Mouse (Mus musculus) heart, embryonic 15.5 days (tissue): ENCODE measurements around the gene Agps. TPM values are rescaled to one million over a fixed set of nuclear protein-coding genes. Genes with fewer than 3 reads are reported as not detected.

ENCODE experiments used
- ATAC-seq: fragments of 200-750 bp; cut with Nextera tagmentation; replicated peaks from 2 replicates; pipeline ENCODE4 v1.8.0; 2017; ENCODE audit warnings: low read depth, moderate TSS enrichment; ENCODE audit not compliant: insufficient number of reproducible peaks, insufficient read depth, low FRiP score
- H3K27ac ChIP-seq: fragments of 300-500 bp; sonication (generic); 2 replicates; pipeline ENCODE4 v1.5.1; 2015; ENCODE audit warnings: mild to moderate bottlenecking, inconsistent platforms
- H3K27me3 ChIP-seq: fragments of 300-500 bp; sonication (generic); 2 replicates; pipeline ENCODE4 v1.6.1; 2015; ENCODE audit warnings: inconsistent platforms
- H3K36me3 ChIP-seq: fragments of 300-500 bp; sonication (generic); 2 replicates; pipeline ENCODE4 v1.6.1; 2015; ENCODE audit warnings: mild to moderate bottlenecking, inconsistent platforms
- H3K4me1 ChIP-seq: fragments of 300-500 bp; sonication (generic); replicated peaks from 2 replicates; pipeline ENCODE4 v1.6.1; 2015; ENCODE audit warnings: inconsistent platforms
- H3K4me2 ChIP-seq: fragments of 300-500 bp; sonication (generic); 2 replicates; pipeline ENCODE4 v1.6.1; 2015; ENCODE audit warnings: inconsistent platforms, mild to moderate bottlenecking, moderate library complexity
- H3K4me3 ChIP-seq: fragments of 300-500 bp; sonication (generic); 2 replicates; pipeline ENCODE4 v1.5.1; 2015; ENCODE audit warnings: mild to moderate bottlenecking, inconsistent platforms
- H3K9ac ChIP-seq: fragments of 300-500 bp; sonication (generic); 2 replicates; pipeline ENCODE4 v1.6.1; 2015; ENCODE audit warnings: mild to moderate bottlenecking, inconsistent platforms
- H3K9me3 ChIP-seq: fragments of 300-500 bp; sonication (generic); replicated peaks from 2 replicates; pipeline ENCODE4 v1.6.1; 2016; ENCODE audit warnings: inconsistent platforms
- WGBS: fragments of 180-500 bp; shearing (Covaris S2); methylation state at CpG from one replicate; pipeline ENCODE4 v1.1.7; 2015; ENCODE audit warnings: mixed read lengths; 5-methylcytosine and 5-hydroxymethylcytosine counted together
- polyA plus RNA-seq: library from polyadenylated mRNA; unstranded; fragments of >200 nt; fragmentation: Nextera tagmentation; extraction: Ambion mirVana; gene quantifications from 2 replicates; pipeline ENCODE4 v1.2.1, GENCODE M21; 2015

Gene Agps
- 23.7 and 26.6 TPM in 2 replicates for polyA plus RNA-seq

- Histone ChIP-seq H3K9ac (peak within 1 kb of the TSS; percentile 79), H3K4me3 (peak within 1 kb of the TSS; percentile 80), H3K9me3 (no peaks in the 10 kb centered on the region), H3K36me3 (no peaks in the 10 kb centered on the region), H3K4me1 (peaks cover 13% of the 10 kb centered on the region), H3K27ac (peak within 1 kb of the TSS; percentile 75), H3K27me3 (no peaks in the 10 kb centered on the region), H3K4me2 (peak within 1 kb of the TSS; percentile 74)
- under 1% methylated on average over 86 of the region's 86 CpGs for WGBS
- ATAC-seq, result peak; percentile 95
Observed at GRCm38 (mm10) chr2:75831881-75832633, at the start of gene Agps. TSS of gene Agps (plus strand) at chr2:75832177.

- H3K36me3 ChIP-seq, result no peaks in the 10 kb centered on the region
- H3K9ac ChIP-seq, result no peak overlapping the region
- no peak overlapping the region for H3K4me2 ChIP-seq
- H3K9me3 ChIP-seq, result no peaks in the 10 kb centered on the region
- no peak overlapping the region for H3K27ac ChIP-seq
- 20% methylated on average over 6 of the region's 6 CpGs for WGBS
- H3K4me1 ChIP-seq, result no peaks in the 10 kb centered on the region; the same call in 1 of the 2 replicates
- H3K27me3 ChIP-seq, result no peaks in the 10 kb centered on the region
- no peak overlapping the region for H3K4me3 ChIP-seq
- ATAC-seq, result no peak
Observed at GRCm38 (mm10) chr2:75786075-75786474, 45.9 kb upstream of the Agps start.

GRCm38 (mm10) chr2:75788511-75788910, 43.5 kb upstream of the Agps start:
- H3K36me3 ChIP-seq, result no peaks in the 10 kb centered on the region
- 50% methylated on average over 3 of the region's 3 CpGs for WGBS
- no peaks in the 10 kb centered on the region; the same call in none of the 2 replicates for H3K4me1 ChIP-seq
- ATAC-seq, result no peak
- no peaks in the 10 kb centered on the region for H3K27me3 ChIP-seq
- H3K4me2 ChIP-seq, result no peak overlapping the region
- no peak overlapping the region for H3K4me3 ChIP-seq
- H3K27ac ChIP-seq, result no peak overlapping the region
- no peak overlapping the region for H3K9ac ChIP-seq
- no peaks in the 10 kb centered on the region for H3K9me3 ChIP-seq

- ATAC-seq, result no peak
- Histone ChIP-seq H3K4me2 (no peak overlapping the region), H3K9me3 (no peaks in the 10 kb centered on the region), H3K4me3 (no peak overlapping the region), H3K27me3 (no peaks in the 10 kb centered on the region), H3K27ac (no peak overlapping the region), H3K36me3 (no peaks in the 10 kb centered on the region), H3K4me1 (no peaks in the 10 kb centered on the region; the same call in none of the 2 replicates), H3K9ac (no peak overlapping the region)
- WGBS, result 48% methylated on average over 14 of the region's 14 CpGs
Observed at GRCm38 (mm10) chr2:75789959-75790523, 41.9 kb upstream of the Agps start.

- no peaks in the 10 kb centered on the region for H3K27me3 ChIP-seq
- WGBS, result 67% methylated on average over 18 of the region's 18 CpGs
- H3K9me3 ChIP-seq, result no peaks in the 10 kb centered on the region
- peak overlapping the region; percentile 41 for H3K4me2 ChIP-seq
- H3K4me1 ChIP-seq, result no peaks in the 10 kb centered on the region; the same call in 1 of the 2 replicates
- ATAC-seq, result no peak
- H3K4me3 ChIP-seq, result 0 out of 2 replicates have a peak overlapping the region, but pooled peaks have one; percentile 8
- no peak overlapping the region for H3K27ac ChIP-seq
- no peaks in the 10 kb centered on the region for H3K36me3 ChIP-seq
- no peak overlapping the region for H3K9ac ChIP-seq
Observed at GRCm38 (mm10) chr2:75791561-75792308, 40.2 kb upstream of the Agps start.

- Histone ChIP-seq H3K4me2 (no peak overlapping the region; the same call in 1 of the 2 replicates), H3K4me3 (no peak overlapping the region), H3K27me3 (no peaks in the 10 kb centered on the region), H3K36me3 (no peaks in the 10 kb centered on the region), H3K9me3 (no peaks in the 10 kb centered on the region), H3K4me1 (no peaks in the 10 kb centered on the region; the same call in 1 of the 2 replicates), H3K9ac (no peak overlapping the region), H3K27ac (peak overlapping the region; percentile 27; the same call in 1 of the 2 replicates)
- WGBS, result 52% methylated on average over 11 of the region's 12 CpGs
- ATAC-seq, result no peak
Observed at GRCm38 (mm10) chr2:75792377-75793203, 39.4 kb upstream of the Agps start.

- WGBS, result 67% methylated on average over 2 of the region's 2 CpGs
- Histone ChIP-seq H3K36me3 (no peaks in the 10 kb centered on the region), H3K4me3 (no peak overlapping the region), H3K4me2 (no peak overlapping the region), H3K27me3 (no peaks in the 10 kb centered on the region), H3K27ac (no peak overlapping the region), H3K9me3 (no peaks in the 10 kb centered on the region), H3K4me1 (no peaks in the 10 kb centered on the region; the same call in 1 of the 2 replicates), H3K9ac (no peak overlapping the region)
- no peak for ATAC-seq
Observed at GRCm38 (mm10) chr2:75796181-75796580, 35.8 kb upstream of the Agps start.

- H3K4me1 ChIP-seq, result no peaks in the 10 kb centered on the region
- no peaks in the 10 kb centered on the region for H3K9me3 ChIP-seq
- no peak for ATAC-seq
- WGBS, result 64% methylated on average over 4 of the region's 4 CpGs
- H3K9ac ChIP-seq, result no peak overlapping the region
- no peak overlapping the region for H3K4me3 ChIP-seq
- no peak overlapping the region for H3K4me2 ChIP-seq
- H3K27me3 ChIP-seq, result no peaks in the 10 kb centered on the region
- H3K27ac ChIP-seq, result no peak overlapping the region
- no peaks in the 10 kb centered on the region for H3K36me3 ChIP-seq
Observed at GRCm38 (mm10) chr2:75798434-75798970, 33.5 kb upstream of the Agps start.

GRCm38 (mm10) chr2:75805767-75806166, 26.2 kb upstream of the Agps start:
- Histone ChIP-seq H3K36me3 (no peaks in the 10 kb centered on the region), H3K9me3 (no peaks in the 10 kb centered on the region), H3K4me3 (no peak overlapping the region), H3K4me1 (no peaks in the 10 kb centered on the region), H3K4me2 (no peak overlapping the region), H3K27me3 (no peaks in the 10 kb centered on the region), H3K27ac (no peak overlapping the region), H3K9ac (no peak overlapping the region)
- 85% methylated on average over 6 of the region's 6 CpGs for WGBS
- no peak for ATAC-seq

GRCm38 (mm10) chr2:75806891-75807290, 25.1 kb upstream of the Agps start:
- no peak for ATAC-seq
- Histone ChIP-seq H3K27ac (no peak overlapping the region), H3K9me3 (no peaks in the 10 kb centered on the region), H3K27me3 (no peaks in the 10 kb centered on the region), H3K36me3 (no peaks in the 10 kb centered on the region), H3K4me2 (no peak overlapping the region), H3K4me1 (no peaks in the 10 kb centered on the region), H3K4me3 (no peak overlapping the region), H3K9ac (no peak overlapping the region)
- WGBS, result 86% methylated on average over 3 of the region's 3 CpGs
